Mouse (Mus musculus) heart, embryonic 16.5 days (tissue): ENCODE results near the gene Mbd6. TPM values are rescaled to one million over a fixed set of nuclear protein-coding genes. Genes with fewer than 3 reads are reported as not detected.
"Not testable (repeated sequence)": the region's sequence is repeated elsewhere in the genome, so short reads cannot be mapped to it uniquely, and the experiment has no call there.

ENCODE experiments used
- ATAC-seq: fragments of 200-750 bp; cut with Nextera tagmentation; replicated peaks from 2 replicates; pipeline ENCODE4 v1.8.0; 2017; ENCODE audit warnings: moderate number of reproducible peaks; ENCODE audit not compliant: insufficient read depth, low FRiP score; ENCODE audit errors: extremely low read depth
- H3K27ac ChIP-seq: fragments of 300-500 bp; sonication (generic); 2 replicates; pipeline ENCODE4 v1.5.1; 2014; ENCODE audit warnings: mild to moderate bottlenecking, low read length, control low read depth, moderate library complexity
- H3K27me3 ChIP-seq: fragments of 300-500 bp; sonication (generic); 2 replicates; pipeline ENCODE4 v1.6.1; 2014; ENCODE audit warnings: low read length, mixed read lengths; ENCODE audit not compliant: control insufficient read depth, insufficient read depth
- H3K36me3 ChIP-seq: fragments of 300-500 bp; sonication (generic); 2 replicates; pipeline ENCODE4 v1.6.1; 2014; ENCODE audit not compliant: control insufficient read depth, insufficient read depth
- H3K4me1 ChIP-seq: fragments of 300-500 bp; sonication (generic); 2 replicates; pipeline ENCODE4 v1.6.1; 2014; ENCODE audit warnings: low read length, mixed read lengths; ENCODE audit not compliant: control insufficient read depth, insufficient read depth
- H3K4me2 ChIP-seq: fragments of 300-500 bp; sonication (generic); 2 replicates; pipeline ENCODE4 v1.6.1; 2014; ENCODE audit warnings: low read depth, mild to moderate bottlenecking, control low read depth, low read length
- H3K4me3 ChIP-seq: fragments of 300-500 bp; sonication (generic); 2 replicates; pipeline ENCODE4 v1.5.1; 2014; ENCODE audit warnings: mild to moderate bottlenecking, control low read depth, low read length
- H3K9ac ChIP-seq: fragments of 300-500 bp; sonication (generic); 2 replicates; pipeline ENCODE4 v1.6.1; 2014; ENCODE audit warnings: low read length, control low read depth
- H3K9me3 ChIP-seq: fragments of 300-500 bp; sonication (generic); replicated peaks from 2 replicates; pipeline ENCODE4 v1.6.1; 2016; ENCODE audit warnings: low read length; ENCODE audit not compliant: control insufficient read depth
- WGBS: fragments of 180-500 bp; shearing (Covaris S2); extraction: QIAGEN DNeasy Blood & Tissue Kit; methylation state at CpG from one replicate; pipeline ENCODE4 v1.1.7; 2014; 5-methylcytosine and 5-hydroxymethylcytosine counted together
- polyA plus RNA-seq: library from polyadenylated mRNA; unstranded; fragments of >200 nt; fragmentation: Nextera tagmentation; extraction: Ambion mirVana; gene quantifications from 2 replicates; pipeline ENCODE4 v1.2.1, GENCODE M21; 2015

Mbd6 gene
- polyA plus RNA-seq, 1 experiment from 2014 or later: 11.4 TPM

- Histone ChIP-seq H3K9me3 (no peaks in the 10 kb centered on the region), H3K27ac (no peak overlapping the region), H3K9ac (no peak overlapping the region), H3K4me2 (no peak overlapping the region), H3K36me3 (no peaks in the 10 kb centered on the region), H3K4me3 (no peak overlapping the region), H3K27me3 (peaks cover 7% of the 10 kb centered on the region; the same call in 1 of the 2 replicates), H3K4me1 (no peaks in the 10 kb centered on the region)
- 67% methylated on average over 7 of the region's 7 CpGs for WGBS
- no peak for ATAC-seq
Observed at GRCm38 (mm10) chr10:127319969-127320368, 31.2 kb upstream of the Mbd6 start.

GRCm38 (mm10) chr10:127318009-127318408 lies 29.2 kb upstream of the Mbd6 start:
- H3K27me3 ChIP-seq: no peaks in the 10 kb centered on the region
- WGBS: 34% methylated on average over 4 of the region's 4 CpGs
- H3K36me3 ChIP-seq: no peaks in the 10 kb centered on the region
- no peak overlapping the region for H3K27ac ChIP-seq
- no peak overlapping the region for H3K4me3 ChIP-seq
- no peak for ATAC-seq
- no peaks in the 10 kb centered on the region for H3K9me3 ChIP-seq
- H3K4me2 ChIP-seq: no peak overlapping the region
- H3K4me1 ChIP-seq: no peaks in the 10 kb centered on the region
- H3K9ac ChIP-seq: no peak overlapping the region

GRCm38 (mm10) chr10:127317277-127317676 lies 28.5 kb upstream of the Mbd6 start:
- WGBS: 75% methylated on average over 2 of the region's 2 CpGs
- no peak for ATAC-seq
- H3K4me2 ChIP-seq: no peak overlapping the region
- H3K27me3 ChIP-seq: no peaks in the 10 kb centered on the region
- peaks cover 3% of the 10 kb centered on the region; the same call in 1 of the 2 replicates for H3K4me1 ChIP-seq
- no peak overlapping the region for H3K4me3 ChIP-seq
- H3K36me3 ChIP-seq: no peaks in the 10 kb centered on the region
- no peak overlapping the region for H3K27ac ChIP-seq
- no peaks in the 10 kb centered on the region for H3K9me3 ChIP-seq
- no peak overlapping the region for H3K9ac ChIP-seq

- not testable (repeated sequence) for H3K9me3 ChIP-seq, H3K4me3 ChIP-seq, H3K4me2 ChIP-seq, H3K27me3 ChIP-seq, H3K27ac ChIP-seq, H3K36me3 ChIP-seq, H3K9ac ChIP-seq, ATAC-seq
- 73% methylated on average over 1 of the region's 1 CpGs for WGBS
- peaks cover 11% of the 10 kb centered on the region for H3K4me1 ChIP-seq
Observed at GRCm38 (mm10) chr10:127314950-127315349, 26.1 kb upstream of the Mbd6 start.

GRCm38 (mm10) chr10:127313516-127313915 lies 24.7 kb upstream of the Mbd6 start:
- ATAC-seq, H3K27ac ChIP-seq, H3K9me3 ChIP-seq, H3K4me2 ChIP-seq, H3K36me3 ChIP-seq, H3K4me3 ChIP-seq, H3K27me3 ChIP-seq, H3K9ac ChIP-seq: not testable (repeated sequence)
- H3K4me1 ChIP-seq: peaks cover 11% of the 10 kb centered on the region
- WGBS: 87% methylated on average over 5 of the region's 5 CpGs

- H3K4me2 ChIP-seq: no peak overlapping the region
- no peaks in the 10 kb centered on the region for H3K9me3 ChIP-seq
- H3K9ac ChIP-seq: no peak overlapping the region
- peaks cover 11% of the 10 kb centered on the region for H3K4me1 ChIP-seq
- H3K36me3 ChIP-seq: peaks cover 10% of the 10 kb centered on the region
- no peak for ATAC-seq
- no peak overlapping the region for H3K27ac ChIP-seq
- no peaks in the 10 kb centered on the region for H3K27me3 ChIP-seq
- H3K4me3 ChIP-seq: no peak overlapping the region
- 51% methylated on average over 4 of the region's 4 CpGs for WGBS
Observed at GRCm38 (mm10) chr10:127312858-127313257, 24.0 kb upstream of the Mbd6 start.

- Histone ChIP-seq H3K27ac (peak overlapping the region; percentile 88), H3K36me3 (peaks cover 16% of the 10 kb centered on the region), H3K4me2 (peak overlapping the region; percentile 77), H3K9me3 (no peaks in the 10 kb centered on the region), H3K4me3 (peak overlapping the region; percentile 80), H3K27me3 (no peaks in the 10 kb centered on the region), H3K4me1 (peaks cover 11% of the 10 kb centered on the region), H3K9ac (peak overlapping the region; percentile 75)
- 1% methylated on average over 4 of the region's 4 CpGs for WGBS
- ATAC-seq: peak; percentile 58
Observed at GRCm38 (mm10) chr10:127312356-127312676, 23.5 kb upstream of the Mbd6 start.

GRCm38 (mm10) chr10:127311476-127312355 lies 22.9 kb upstream of the Mbd6 start, which contains the start of gene Mars:
Gene Mars, minus strand, starts transcription at chr10:127311786.
- peak within 1 kb of the TSS; percentile 88 for H3K27ac ChIP-seq
- H3K4me3 ChIP-seq: peak within 1 kb of the TSS; percentile 80
- peak within 1 kb of the TSS; percentile 84 for H3K9ac ChIP-seq
- H3K9me3 ChIP-seq: no peaks in the 10 kb centered on the region
- peaks cover 11% of the 10 kb centered on the region for H3K4me1 ChIP-seq
- no peaks in the 10 kb centered on the region for H3K27me3 ChIP-seq
- peak; percentile 94 for ATAC-seq
- peak within 1 kb of the TSS; percentile 77 for H3K4me2 ChIP-seq
- WGBS: under 1% methylated on average over 65 of the region's 65 CpGs
- H3K36me3 ChIP-seq: peaks cover 17% of the 10 kb centered on the region
